Mouse (Mus musculus) adrenal gland, postnatal 25 days (tissue): ENCODE results near the gene Zfp276. TPM values are rescaled to one million over a fixed set of nuclear protein-coding genes. Genes with fewer than 3 reads are reported as not detected.
A peak's percentile ranks its signal among the peaks of the same experiment; 100 is the strongest.
"Not testable (repeated sequence)": the region's sequence is repeated elsewhere in the genome, so short reads cannot be mapped to it uniquely, and the experiment has no call there.

Source experiments
- DNase-seq: peaks from one replicate; pipeline ENCODE4 v3.0.0; 2021; ENCODE audit warnings: mixed read lengths
- total RNA-seq: library from RNA; stranded (reverse); gene quantifications from 2 replicates; pipeline ENCODE4 v1.2.3, GENCODE M21; 2021

The Zfp276 gene
- total RNA-seq, 1 experiment from 2014 or later = 32.3 TPM

- DNase-seq = no peak
These were observed 9.6 kb upstream of the Zfp276 start for GRCm38 (mm10) chr8:123244382-123244781.

- DNase-seq = no peak
These were observed 8.5 kb upstream of the Zfp276 start for GRCm38 (mm10) chr8:123245543-123245942.

GRCm38 (mm10) chr8:123247748-123248147, 6.2 kb upstream of the Zfp276 start:
- no peak for DNase-seq

GRCm38 (mm10) chr8:123248596-123248995, 5.4 kb upstream of the Zfp276 start:
- DNase-seq = no peak

- DNase-seq = no peak
These were observed 3.1 kb upstream of the Zfp276 start for GRCm38 (mm10) chr8:123250940-123251339.

GRCm38 (mm10) chr8:123252925-123253324, 1.1 kb upstream of the Zfp276 start:
- DNase-seq = no peak

- DNase-seq = no peak
These were observed 420 bp upstream of the Zfp276 start for GRCm38 (mm10) chr8:123253451-123254098.

GRCm38 (mm10) chr8:123255170-123255569, 1.2 kb downstream of the Zfp276 start:
- DNase-seq = no peak

GRCm38 (mm10) chr8:123257114-123257513, 3.1 kb downstream of the Zfp276 start:
- no peak for DNase-seq

- DNase-seq = not testable (repeated sequence)
These were observed 3.6 kb downstream of the Zfp276 start for GRCm38 (mm10) chr8:123257593-123257992.

GRCm38 (mm10) chr8:123267926-123268656, 14.1 kb downstream of the Zfp276 start:
- DNase-seq = no peak

- DNase-seq = no peak
These were observed 17.2 kb downstream of the Zfp276 start for GRCm38 (mm10) chr8:123271147-123271546.

GRCm38 (mm10) chr8:123271901-123272300, 17.9 kb downstream of the Zfp276 start:
- no peak for DNase-seq

- no peak for DNase-seq
These were observed 20.5 kb downstream of the Zfp276 start for GRCm38 (mm10) chr8:123274447-123274846.

GRCm38 (mm10) chr8:123275096-123275495, 21.1 kb downstream of the Zfp276 start:
- no peak for DNase-seq

GRCm38 (mm10) chr8:123278445-123278844, 24.4 kb downstream of the Zfp276 start:
- no peak for DNase-seq

GRCm38 (mm10) chr8:123279828-123280227, 25.8 kb downstream of the Zfp276 start:
- no peak for DNase-seq

- DNase-seq = no peak
These were observed 26.5 kb downstream of the Zfp276 start for GRCm38 (mm10) chr8:123280302-123281094.

GRCm38 (mm10) chr8:123282994-123283393, 29.0 kb downstream of the Zfp276 start:
- not testable (repeated sequence) for DNase-seq

GRCm38 (mm10) chr8:123283991-123284390, 30.0 kb downstream of the Zfp276 start:
- no peak for DNase-seq

GRCm38 (mm10) chr8:123284493-123284892, 30.5 kb downstream of the Zfp276 start:
- no peak for DNase-seq

GRCm38 (mm10) chr8:123287362-123287761, 33.4 kb downstream of the Zfp276 start:
- no peak for DNase-seq

GRCm38 (mm10) chr8:123290166-123290565, 36.2 kb downstream of the Zfp276 start:
- DNase-seq = peak; percentile 53
